Mouse (Mus musculus) c-Kit-positive CD71-negative TER-119-negative erythroid progenitor cells, embryonic 14.5 days (primary cell): Measurements from ENCODE around the gene Traf2.

Experiments
- DNase-seq: peaks from one replicate; pipeline ENCODE4 v3.0.0-alpha.2; 2013; ENCODE audit warnings: low read depth

The Traf2 gene

GRCm38 (mm10) chr2:25541644-25542367 is 4.9 kb downstream of the Traf2 start:
- DNase-seq: no peak

DNA sequence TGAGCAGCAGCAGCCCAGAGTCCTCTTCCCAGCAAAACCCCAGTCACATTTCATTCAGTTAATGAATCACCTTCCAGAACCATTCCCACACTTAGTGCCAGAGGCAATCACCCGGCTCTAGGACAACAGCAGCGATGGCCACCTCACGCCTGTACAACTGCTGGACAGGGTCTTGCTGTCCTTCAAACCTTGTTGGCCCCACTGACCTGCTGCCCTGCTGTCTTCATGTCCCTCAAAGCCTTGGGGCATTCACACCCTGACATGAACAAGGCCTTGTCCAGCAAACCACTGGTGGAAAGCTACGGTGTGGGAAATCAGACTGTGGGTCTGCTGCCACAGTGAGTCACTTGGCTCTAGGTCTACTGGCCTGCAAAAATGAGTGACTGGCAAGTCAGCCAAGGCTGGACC is 6.2 kb downstream of the Traf2 start:
- no peak for DNase-seq

DNA sequence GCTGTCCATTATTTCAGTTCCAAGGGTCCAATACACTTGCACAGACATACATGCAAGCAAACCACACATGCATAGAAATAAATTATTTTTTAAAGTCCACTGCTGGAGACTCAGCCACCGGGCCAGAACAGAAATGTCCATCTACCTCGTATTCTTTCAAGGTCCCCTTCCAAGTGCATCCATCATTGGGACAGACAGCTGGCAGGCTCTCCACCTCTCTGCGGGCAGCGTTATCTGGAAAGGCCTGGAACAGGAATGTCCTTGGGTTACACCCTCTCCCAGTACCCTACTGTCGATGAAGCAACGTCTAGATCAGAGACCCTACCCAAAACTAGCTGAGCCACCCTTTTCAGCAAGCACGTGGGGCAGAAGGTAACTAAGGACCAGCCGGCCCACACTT is 10.2 kb downstream of the Traf2 start:
- no peak for DNase-seq

GRCm38 (mm10) chr2:25534866-25535182 is 11.9 kb downstream of the Traf2 start:
- no peak for DNase-seq

DNA sequence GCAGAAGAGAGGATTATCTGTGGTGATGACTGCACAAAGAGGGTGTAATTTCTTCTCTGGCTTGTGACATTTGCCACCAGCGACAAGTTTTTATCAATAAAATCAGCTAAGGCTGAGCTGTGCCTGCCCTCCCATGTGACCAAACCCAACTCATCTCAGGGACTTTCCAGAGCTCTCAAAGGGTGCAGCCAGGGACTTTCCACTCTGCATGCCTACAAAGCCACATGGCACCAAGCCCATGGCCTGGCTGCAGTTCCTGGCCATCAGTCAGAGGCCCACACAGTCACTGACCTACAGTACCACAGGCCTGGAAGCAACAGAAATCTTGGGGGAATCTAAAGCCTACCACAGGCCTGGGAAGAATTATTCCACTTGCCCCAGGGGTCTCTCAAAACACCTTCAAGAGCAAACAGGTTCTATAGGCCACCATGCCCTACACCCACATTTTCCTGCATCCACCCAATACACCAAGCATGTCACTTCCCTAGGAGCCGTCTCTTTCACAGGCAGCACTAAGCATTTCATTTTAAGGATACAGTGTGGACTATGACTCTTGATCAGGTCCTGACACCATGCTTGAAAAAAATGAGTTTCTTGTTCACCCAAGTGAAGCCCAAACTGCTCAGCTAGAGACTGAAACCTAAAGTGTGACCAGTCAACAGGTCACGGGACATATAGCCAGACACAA is 12.4 kb downstream of the Traf2 start:
- DNase-seq: no peak

GRCm38 (mm10) chr2:25533707-25534106 is 13.0 kb downstream of the Traf2 start:
- DNase-seq: no peak

- no peak for DNase-seq
These were observed 20.0 kb downstream of the Traf2 start for GRCm38 (mm10) chr2:25526510-25527302.

GRCm38 (mm10) chr2:25509912-25510311 is 36.8 kb downstream of the Traf2 start:
- no peak for DNase-seq

DNA sequence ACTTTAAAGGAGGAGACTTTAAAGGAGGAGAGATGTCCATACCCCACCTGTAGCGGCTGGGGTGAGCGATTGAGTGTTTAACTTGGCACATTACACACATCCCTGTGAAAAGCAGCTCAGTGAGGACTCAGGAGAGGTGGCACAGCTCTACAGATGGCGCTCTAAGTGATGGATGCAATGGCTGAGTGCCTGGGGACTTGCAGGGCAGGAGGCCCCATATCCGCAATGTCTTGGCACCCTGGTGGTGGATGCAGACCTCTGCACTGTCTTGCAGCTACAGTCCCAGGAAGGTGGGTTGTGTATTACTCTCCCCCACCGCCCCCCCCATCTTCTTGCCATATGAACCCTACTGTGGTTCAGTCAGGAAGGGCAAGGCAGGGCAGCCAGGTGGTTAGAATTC is 39.8 kb downstream of the Traf2 start:
- peak; percentile 31 for DNase-seq

DNA sequence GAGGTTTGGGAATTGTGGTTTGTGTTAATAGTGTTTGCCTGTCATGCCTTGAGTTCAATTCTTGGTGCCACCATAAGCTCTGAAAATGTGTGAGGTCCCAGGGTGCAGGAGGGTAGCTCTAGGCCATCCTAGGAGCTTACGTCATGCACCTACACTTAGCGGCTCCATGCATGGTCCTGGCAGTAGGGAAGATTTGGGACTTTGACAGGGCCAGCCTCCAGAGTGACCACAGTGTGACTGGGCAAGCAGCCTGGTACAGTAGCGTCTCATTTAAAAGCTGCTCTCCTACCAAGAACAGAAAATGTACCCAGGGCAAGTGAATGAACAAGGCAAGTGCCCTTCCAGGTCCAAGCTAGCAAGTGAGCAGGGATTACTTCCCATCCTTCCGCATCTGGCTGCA is 40.9 kb downstream of the Traf2 start:
- no peak for DNase-seq

- no peak for DNase-seq
These were observed 41.7 kb downstream of the Traf2 start for GRCm38 (mm10) chr2:25505000-25505399.

GRCm38 (mm10) chr2:25504538-25504937 is 42.2 kb downstream of the Traf2 start:
- DNase-seq: no peak

- DNase-seq: peak; percentile 36
These were observed 44.0 kb downstream of the Traf2 start for GRCm38 (mm10) chr2:25502726-25503125.

DNA sequence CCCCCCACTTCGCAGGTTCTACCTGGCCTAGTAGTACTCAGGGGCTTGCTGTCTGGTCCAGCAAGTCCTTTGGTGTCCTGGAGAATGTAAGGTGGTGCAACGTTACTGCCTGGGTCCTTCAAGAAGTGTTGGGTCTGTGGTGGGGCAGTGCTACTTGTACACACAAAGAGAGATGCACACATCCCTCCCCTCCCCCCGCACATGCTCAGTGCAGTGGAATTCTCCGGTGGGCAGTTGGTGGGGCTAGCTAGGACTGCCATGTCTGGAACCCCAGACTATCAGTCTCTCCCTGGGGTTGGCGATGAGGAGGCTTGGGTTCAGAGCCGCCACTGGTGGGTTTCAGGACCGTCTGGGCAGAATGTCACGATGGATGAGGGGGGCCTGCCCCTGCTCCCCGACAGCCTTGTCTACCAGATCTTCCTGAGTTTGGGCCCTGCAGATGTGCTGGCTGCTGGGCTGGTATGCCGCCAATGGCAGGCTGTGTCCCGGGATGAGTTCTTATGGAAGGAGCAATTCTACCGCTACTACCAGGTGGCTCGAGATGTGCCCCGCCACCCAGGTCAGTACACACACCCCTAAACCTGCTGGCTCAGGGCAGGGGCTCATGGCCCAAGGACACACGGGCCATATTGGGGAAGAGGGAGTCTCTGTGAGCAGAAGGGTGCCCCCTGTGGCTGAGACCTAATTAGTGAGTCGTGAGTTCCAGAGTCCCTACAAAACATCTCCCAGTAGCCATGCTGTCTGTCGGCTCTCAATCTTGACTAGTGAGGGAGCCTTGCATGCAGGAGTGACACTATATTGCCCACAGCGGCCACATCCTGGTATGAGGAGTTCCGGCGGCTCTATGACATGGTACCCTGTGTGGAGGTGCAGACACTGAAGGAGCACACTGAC is 44.9 kb downstream of the Traf2 start, which contains the start of gene C8g:
Gene C8g, minus strand, starts transcription at position 127 of the 894 bp plus-strand sequence.
- DNase-seq: no peak

DNA sequence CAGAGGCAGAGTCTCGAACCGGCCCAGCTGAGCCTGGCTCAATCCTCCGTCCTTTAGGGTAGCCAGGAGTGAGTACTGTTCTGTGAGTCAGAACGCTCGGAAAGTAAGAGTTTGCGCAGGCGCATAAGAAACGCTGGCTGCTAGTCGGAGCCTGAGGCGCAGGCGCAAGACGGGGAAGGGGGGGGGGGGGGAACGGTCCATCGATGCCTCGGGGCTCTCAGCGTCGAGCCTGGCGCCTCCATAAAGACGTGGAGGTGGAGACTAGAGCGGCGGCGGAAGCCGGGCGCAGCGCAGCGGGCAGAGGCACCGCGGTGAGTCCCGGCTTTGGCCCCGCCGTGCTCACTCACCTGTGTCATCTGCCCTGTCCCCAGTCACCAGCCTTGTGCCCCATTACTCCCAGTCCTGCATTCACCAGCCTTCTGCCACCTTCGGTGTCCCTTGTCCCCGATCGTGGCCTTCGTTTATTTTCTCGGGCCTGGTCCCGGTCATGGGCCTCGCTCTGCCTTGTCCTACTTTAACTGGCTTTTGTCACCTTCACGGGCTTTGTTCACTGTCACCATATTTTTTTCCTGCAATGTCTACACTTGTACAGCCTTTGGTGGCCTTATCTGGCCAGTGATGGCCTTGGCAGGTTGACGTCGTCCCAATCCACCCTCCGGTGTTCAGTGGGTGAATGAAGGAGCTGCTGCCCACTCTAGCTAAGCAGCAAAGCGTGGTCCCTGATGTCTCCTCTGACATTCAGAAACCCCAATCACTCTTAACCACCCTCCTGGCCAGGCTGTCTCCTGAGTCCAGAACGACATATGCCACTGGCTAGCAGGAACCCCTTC is 45.9 kb downstream of the Traf2 start, which contains the start of gene Fbxw5:
Gene Fbxw5, plus strand, starts transcription at position 175 of the 830 bp plus-strand sequence.
- peak; percentile 91 for DNase-seq

DNA sequence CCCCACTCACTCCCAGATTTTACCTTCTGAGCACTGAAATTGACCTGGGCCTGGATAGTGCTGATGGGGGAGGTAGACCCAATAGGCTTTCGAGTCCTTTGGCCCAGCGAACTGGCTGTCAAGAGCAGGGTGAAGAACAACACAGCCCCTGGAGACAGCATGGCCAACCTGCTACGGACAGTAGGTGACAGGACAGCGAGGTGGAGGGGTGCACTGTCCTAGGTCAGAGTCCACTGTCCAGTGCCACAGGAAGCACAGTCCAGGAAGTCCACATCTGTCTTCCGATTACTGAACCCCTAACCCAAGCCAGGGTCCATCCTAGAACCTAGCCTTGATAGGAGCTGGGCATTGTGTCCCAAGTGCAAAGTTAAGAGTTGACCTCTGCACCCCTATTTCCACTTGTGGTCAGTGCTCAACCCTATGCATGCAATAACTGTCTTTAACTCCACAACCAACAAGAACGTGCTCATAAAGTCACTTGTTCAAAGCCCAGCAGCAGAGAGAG is 46.6 kb downstream of the Traf2 start:
- no peak for DNase-seq

GRCm38 (mm10) chr2:25498622-25499478 is 47.9 kb downstream of the Traf2 start:
- no peak for DNase-seq

DNA sequence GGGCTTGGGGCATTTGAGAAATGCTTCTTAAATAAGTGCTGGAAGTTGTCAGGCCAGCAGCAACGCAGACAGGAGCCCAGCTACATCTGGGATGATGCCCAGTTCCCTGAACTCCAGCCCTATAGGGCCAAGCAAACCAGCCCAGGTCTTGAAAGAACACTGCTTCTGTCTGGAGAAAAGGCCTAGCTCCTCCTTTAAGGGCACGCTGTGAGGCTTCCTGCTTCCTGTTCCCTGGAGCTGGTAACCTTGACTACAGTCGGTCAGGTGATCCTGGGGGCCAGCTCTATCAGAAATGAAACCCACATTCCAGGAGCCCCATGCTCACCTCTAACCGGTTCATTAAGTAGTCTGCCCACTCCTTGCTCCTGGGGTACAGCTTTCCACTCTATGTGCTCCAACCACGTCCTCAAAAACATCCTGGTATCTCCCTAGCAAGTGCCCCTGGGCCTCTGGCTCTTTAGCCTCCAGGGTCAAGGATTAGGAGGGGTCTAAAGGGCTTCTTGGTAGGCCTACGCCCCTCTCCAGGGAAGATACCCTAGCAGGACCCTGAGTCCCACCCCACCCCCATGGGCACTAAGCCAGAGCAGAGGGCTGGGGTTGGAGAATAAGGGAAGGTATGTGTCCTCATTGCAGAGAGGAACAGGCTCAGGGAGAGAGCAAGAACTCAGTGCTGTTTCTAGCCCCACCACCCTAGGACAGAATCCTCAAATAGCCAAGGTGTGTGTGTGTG is 48.7 kb downstream of the Traf2 start:
- no peak for DNase-seq

- DNase-seq: no peak
These were observed 50.3 kb downstream of the Traf2 start for GRCm38 (mm10) chr2:25496462-25496861.
